26 mouse cellular contexts compared by ENCODE assay signal in the genomic region with DNA sequence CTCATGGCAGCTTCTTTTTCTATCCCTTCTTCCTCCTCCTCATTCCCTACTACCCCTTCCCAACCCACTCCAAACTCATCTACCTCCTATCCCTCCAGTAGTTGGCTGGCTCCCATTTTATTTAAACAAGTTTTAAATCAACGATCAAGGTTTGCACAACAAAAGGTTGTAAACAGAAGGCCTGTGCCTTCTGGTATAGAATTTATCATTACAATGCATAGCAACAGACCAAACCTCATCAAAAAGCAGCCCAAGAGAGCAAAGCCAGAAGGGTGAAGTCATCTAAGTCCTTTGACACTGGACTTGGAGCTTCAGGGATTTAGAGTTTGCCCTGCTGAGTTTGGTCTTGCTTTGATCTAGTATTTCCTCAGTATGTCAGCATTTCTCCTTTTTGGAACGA. TPM values are rescaled to one million over a fixed set of nuclear protein-coding genes. Genes with fewer than 3 reads are reported as not detected.
DNase-seq lines count a peak whose midpoint lies in the region; ATAC-seq and TF ChIP-seq lines count a peak whose summit lies in the region.
"Had no signal": no experiment of that assay in that cellular context is flagged by ENCODE, and none has a peak within 500 bp of the region (broad histone marks: within the 10 kb centered on the region; RNA-seq: fewer than 3 reads in every experiment).

No protein-coding gene starts in this region.

- H3K4me2 ChIP-seq in liver, postnatal 0 days (ENCODE audit: low read depth, low read length) = no peak overlapping the region
- H3K4me2 ChIP-seq: embryonic facial prominence, embryonic 13.5 days; embryonic facial prominence, embryonic 15.5 days; forebrain, embryonic 12.5 days had no signal

- H3K9ac ChIP-seq in liver, postnatal 0 days (replicated peaks) = no peak overlapping the region
- H3K9ac ChIP-seq: embryonic facial prominence, embryonic 13.5 days; embryonic facial prominence, embryonic 15.5 days; forebrain, embryonic 12.5 days had no signal

- 73% methylated on average over 2 of the region's 2 CpGs for WGBS in liver, postnatal 0 days (ENCODE audit: insufficient replicate concordance)

- H3K9me3 ChIP-seq in liver, postnatal 0 days (ENCODE audit: low read length) = no peaks in the 10 kb centered on the region
- H3K9me3 ChIP-seq: embryonic facial prominence, embryonic 13.5 days; embryonic facial prominence, embryonic 15.5 days; forebrain, embryonic 10.5 days; forebrain, embryonic 12.5 days; G1E had no signal

- TF ChIP-seq CTCF in liver, postnatal 0 days (IDR thresholded peaks at IDR 0.05; ENCODE audit: low read depth) = no peak

- intact Hi-C loops in heart, postnatal 10 days (cut with DNase I) = no loop called here

- no peak for TF ChIP-seq EP300 in liver, postnatal 0 days (IDR thresholded peaks at IDR 0.05; ENCODE audit: low read depth)

- no peaks in the 10 kb centered on the region for H3K27me3 ChIP-seq in liver, postnatal 0 days (ENCODE audit: insufficient read depth, low read length)
- H3K27me3 ChIP-seq: CH12.LX; embryonic facial prominence, embryonic 13.5 days; embryonic facial prominence, embryonic 15.5 days; forebrain, embryonic 12.5 days; Patski had no signal

- peak; percentile 34; the same call in 1 of the 2 replicates for ATAC-seq in liver, postnatal 0 days
- ATAC-seq: activated CD4-positive, CD25-positive, alpha-beta regulatory T cell, adult 4 months; CD4-positive, CD25-positive, alpha-beta regulatory T cell, adult 4 months; forebrain, embryonic 14.5 days; forebrain, embryonic 16.5 days; Patski had no signal

- no peak overlapping the region for H3K4me3 ChIP-seq in liver, postnatal 0 days (ENCODE audit: low read depth, low read length)
- H3K4me3 ChIP-seq: embryonic facial prominence, embryonic 13.5 days; embryonic facial prominence, embryonic 15.5 days; erythroblast, embryonic 14.5 days; forebrain, embryonic 10.5 days; forebrain, embryonic 12.5 days had no signal

- H3K4me1 ChIP-seq in liver, postnatal 0 days (ENCODE audit: insufficient read depth) = no peaks in the 10 kb centered on the region
- H3K4me1 ChIP-seq: embryonic facial prominence, embryonic 13.5 days; embryonic facial prominence, embryonic 15.5 days; forebrain, embryonic 10.5 days; forebrain, embryonic 12.5 days had no signal

- H3K27ac ChIP-seq in liver, postnatal 0 days (ENCODE audit: low read depth) = no peak overlapping the region
- H3K27ac ChIP-seq: embryonic facial prominence, embryonic 13.5 days; embryonic facial prominence, embryonic 15.5 days; forebrain, embryonic 10.5 days; forebrain, embryonic 12.5 days had no signal

- H3K36me3 ChIP-seq in liver, postnatal 0 days (replicated peaks; ENCODE audit: insufficient read depth, low read length) = peaks cover 5% of the 10 kb centered on the region
- H3K36me3 ChIP-seq: embryonic facial prominence, embryonic 13.5 days; embryonic facial prominence, embryonic 15.5 days; forebrain, embryonic 10.5 days; forebrain, embryonic 12.5 days; G1E had no signal

- DNase-seq in liver, postnatal 0 days = no peak
- DNase-seq in liver = no peak
- DNase-seq in R1 (ENCODE audit: low read depth, low spot score) = peak; percentile 73
- no peak for DNase-seq in embryo, embryonic 9.5 days (ENCODE audit: extremely low spot score)
- DNase-seq in heart, postnatal 10 days = no peak
- DNase-seq: adrenal gland, adult 8-10 months; adrenal gland, postnatal 14 days; adrenal gland, postnatal 36 days; B cell, adult 2 months; cerebellum, adult 11-12 months; cerebellum, adult 2 months; cerebellum, adult 9-10 months; cerebellum, postnatal 10 days; cerebellum, postnatal 25 days had no signal

RNA-seq across cellular contexts. Expression of a gene that starts 15.0 kb away (rescaled TPM):
- polyA plus RNA-seq in liver, postnatal 0 days (2015; fragmentation: Nextera tagmentation; extraction: Ambion mirVana) = 9.7 and 10.0 TPM in 2 replicates
- 100 to 1,000 TPM; 886 to 965 TPM for total RNA-seq in heart, postnatal 10 days (2021)
- total RNA-seq: CH12.LX had no signal
- polyA plus RNA-seq: activated CD4-positive, CD25-positive, alpha-beta regulatory T cell, adult 4 months; CD4-positive, CD25-positive, alpha-beta regulatory T cell, adult 4 months; erythroblast, embryonic 14.5 days; G1E had no signal
